Mouse (Mus musculus) yolk sac, embryonic 10.5 days (tissue): ENCODE measurements around the gene Polr3f.

Source experiments
- DNase-seq: peaks from one replicate; pipeline ENCODE4 v3.0.0-alpha.2; 2017; ENCODE audit warnings: low spot score

The Polr3f gene

DNA sequence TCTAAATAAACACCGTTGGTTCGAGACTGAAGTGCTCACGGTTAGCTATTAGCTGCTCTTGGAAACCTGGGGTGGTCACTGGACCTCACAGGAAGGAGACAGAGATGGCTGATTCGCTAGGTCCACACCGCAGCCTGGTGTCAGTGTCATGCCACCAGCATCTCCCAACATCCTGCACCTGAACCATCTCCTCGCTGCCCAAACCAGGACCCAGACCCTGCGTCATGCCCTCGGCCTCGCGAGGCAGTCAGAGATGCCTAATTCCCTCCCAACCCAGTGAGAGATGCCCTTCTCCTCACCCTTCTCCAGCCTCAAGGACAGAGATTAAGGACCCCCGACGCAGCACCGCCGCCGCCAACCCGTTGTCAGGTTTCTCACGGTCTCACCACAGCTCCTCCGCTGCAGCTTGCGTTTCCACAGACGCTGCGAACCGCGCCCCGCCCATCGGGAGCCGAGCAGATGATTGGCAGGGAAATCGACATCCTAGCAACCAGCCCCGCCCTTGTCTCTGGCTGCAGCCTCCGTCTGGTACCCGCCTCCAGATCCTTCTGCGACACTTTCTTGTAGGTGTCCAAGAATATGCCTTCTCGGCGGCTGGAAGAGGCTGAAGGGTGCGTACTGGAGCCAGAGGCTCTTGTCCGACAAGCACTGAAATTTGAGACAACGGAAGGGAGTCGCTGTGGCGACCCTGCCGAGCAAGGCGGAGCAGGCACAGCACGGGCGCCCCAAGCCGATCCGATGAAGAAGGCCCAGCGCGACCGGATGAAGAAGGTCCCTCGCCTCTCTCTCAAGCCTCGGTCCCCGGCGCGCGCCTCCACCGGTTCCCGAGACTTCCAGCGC, at the start of gene Polr3f, which contains the start of gene Dzank1:
Gene Polr3f (plus strand): TSS at position 738 of the 840 bp plus-strand sequence.
Gene Dzank1 (minus strand): TSS at position 434 of the 840 bp plus-strand sequence.
- peak; percentile 97 for DNase-seq

DNA sequence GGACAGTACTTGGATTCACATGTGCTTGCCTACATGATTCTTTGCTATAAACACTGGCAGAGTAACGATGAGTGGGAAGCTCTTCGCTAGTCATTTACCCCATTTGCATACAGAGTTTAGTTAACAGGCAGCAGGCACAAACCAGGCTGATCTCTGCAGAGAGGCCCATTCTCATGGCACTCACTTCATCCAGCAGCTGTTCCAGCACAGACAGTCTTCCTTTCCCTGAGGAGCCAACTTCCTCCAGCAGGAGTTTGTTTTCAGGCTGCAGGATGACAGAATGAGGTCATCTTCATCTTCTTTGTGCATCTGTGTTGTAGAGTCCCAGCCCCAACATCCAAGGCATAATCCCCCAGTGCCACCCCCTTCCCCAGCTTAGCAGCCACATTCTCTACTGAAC, 48.1 kb upstream of the Polr3f start:
- no peak for DNase-seq

DNA sequence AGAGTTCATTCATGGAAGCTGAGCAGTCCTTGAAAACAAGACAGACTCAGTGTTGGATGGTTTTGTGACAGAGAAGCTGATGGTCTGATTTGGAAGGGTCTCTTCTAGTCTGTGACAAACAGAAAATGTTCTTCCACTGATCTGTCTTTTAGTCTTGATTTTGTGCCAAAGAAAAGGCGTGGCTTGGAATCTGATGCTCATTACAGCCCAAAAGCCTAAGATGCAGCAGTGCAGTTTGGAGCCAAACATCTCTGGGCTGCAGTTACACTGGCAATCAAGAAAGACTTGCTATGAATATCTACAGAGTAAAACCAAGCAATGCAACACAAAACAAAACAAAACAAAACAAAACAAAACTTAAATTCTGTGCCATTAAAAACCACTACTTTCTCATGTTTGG, 43.4 kb upstream of the Polr3f start:
- DNase-seq: no peak

DNA sequence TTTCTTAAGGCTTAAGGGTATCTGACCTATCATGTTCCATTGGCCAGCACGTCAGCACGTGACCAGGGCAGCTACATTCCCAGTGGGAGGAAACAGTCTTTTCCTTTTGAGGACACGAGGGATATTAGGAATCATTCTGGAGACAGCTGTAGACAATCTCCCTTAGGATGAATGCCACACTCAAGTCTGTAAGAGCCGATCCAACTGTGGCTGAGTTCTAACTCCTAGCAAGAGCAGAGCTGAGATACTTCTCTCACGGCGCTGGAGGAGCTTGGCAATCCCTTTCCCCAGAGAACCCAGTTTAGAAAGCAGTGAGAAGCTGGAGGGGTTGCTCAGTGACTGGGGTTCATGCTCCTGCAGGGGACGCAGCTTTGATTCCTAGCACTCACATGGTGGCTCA, 42.1 kb upstream of the Polr3f start:
- no peak for DNase-seq

DNA sequence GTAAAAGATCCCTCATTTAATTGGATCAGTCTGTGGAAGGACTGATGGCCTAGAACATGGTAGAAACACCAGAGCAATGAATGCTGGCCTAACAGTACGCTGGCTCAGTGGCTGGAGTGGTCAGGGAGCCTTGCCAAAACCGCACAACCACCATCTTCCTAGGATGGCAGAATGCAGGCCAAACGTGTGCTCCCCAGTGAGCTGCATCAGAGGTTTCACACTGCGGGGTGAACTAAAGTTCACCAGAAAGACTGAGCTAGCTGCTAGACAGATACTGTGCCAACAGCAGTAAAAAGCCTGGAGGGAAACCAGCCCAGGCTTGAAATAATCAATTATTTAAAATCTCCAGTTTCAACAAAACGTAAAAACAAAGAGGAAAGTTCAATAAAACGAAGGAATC, 40.0 kb upstream of the Polr3f start:
- DNase-seq: no peak

DNA sequence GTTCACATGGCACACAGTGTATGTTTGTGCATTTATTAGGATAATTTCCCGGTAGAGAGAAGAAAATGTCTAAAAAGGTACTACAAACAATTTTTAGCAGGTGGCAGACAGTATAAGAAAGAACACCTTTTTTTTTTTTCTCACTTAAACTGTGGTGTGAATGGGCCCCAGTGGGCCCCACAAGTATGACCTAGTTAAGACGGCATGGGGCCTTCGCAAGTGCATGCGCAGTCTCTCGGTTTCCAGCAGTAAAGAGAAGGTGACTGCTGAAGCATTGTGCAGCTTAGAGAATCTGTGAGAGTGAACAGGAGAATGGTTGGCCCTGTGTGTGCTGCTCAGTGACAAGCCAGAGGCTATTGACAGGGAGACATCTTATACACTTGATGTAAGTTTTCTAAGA, 38.2 kb upstream of the Polr3f start:
- no peak for DNase-seq

DNA sequence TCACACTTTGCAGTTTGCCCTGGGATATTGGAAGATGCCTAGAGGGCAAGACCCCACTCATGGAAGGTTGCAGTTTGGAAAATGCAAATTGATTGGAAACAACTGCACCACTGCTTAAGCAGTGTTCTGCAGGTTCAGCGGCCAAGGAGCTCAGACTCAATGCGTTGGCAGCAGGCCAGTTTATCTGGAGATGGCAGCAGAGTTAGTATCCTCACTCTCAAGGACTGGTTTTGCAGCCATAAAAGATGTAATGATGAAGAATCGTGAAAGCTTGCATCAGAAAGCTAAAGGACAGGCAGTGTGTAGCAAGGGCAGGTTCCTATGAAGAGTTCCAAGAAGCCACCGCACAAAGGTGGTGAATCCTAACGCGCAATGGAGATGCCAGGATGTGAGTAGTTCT, 25.4 kb upstream of the Polr3f start:
- DNase-seq: no peak

DNA sequence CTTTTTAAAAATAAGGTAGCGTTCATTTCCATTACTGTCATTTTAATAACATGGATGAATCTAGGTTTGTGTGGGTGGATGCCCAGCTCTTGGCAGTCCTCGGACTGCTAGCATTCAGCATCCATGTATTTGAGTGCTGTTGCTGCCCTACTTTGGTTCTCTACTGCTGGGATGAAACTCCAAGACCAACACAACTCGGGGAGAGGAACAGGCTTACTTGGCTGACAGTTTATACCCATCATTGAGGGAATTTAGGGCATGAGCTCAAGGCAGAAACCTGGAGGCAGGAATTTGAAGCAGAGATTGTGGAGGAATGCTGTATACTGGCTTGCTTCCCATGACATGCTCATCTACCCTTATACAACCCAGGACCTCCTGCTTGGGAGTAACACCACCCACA, 12.9 kb upstream of the Polr3f start:
- DNase-seq: no peak

DNA sequence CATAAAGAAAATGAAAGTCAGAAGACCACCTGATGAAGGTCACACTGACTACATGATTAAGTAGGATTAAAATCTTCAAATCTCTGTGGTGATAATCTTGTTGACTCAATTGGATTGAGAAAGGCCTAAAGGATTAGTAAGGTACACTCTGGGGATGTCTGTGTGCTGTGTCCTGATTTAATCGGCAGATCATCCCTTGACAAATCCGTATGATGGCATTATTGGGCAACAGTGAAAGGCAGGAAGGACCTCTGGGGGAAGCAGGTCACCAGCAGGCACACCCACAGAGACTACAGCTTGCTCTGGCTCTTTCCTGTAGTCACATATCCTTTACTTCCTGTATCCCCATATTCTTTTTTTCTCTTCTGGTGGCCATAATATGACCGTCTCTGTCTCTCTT, 7.7 kb upstream of the Polr3f start:
- DNase-seq: no peak

DNA sequence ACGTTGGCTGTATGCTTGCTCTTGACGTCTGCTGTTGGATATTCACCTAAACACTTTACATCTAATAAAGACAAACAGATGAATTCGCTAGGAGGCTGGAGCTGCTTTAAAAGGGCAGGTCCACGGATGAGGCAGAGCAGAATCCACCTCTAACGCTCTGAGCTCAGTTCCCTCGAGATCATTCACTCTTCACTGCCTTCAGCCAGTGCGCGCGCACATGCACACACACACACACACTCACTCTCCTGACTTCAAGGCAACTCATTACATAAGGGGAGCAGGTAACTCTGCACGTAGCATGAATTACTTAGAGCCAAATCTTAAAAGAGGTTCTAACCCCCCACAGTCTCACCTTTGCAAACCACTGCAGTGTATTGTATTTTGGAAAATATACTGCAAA, 1.7 kb upstream of the Polr3f start:
- no peak for DNase-seq

DNA sequence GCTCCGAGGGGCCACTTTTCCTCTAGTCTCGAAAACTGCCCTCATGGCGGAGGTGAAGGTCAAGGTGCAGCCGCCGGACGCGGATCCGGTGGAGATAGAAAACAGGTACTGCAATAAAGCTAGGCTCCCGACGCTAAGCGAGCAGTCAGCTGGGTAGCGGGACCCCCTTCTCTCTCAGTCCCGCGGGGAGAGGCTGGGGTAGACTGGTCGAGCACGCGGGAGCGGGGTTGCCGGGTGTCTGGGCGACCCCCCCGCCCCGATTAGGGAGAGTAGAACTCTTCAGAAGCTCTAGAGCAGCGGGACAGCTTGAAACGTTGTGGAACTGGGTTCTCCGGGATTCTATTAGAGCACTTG, 280 bp downstream of the Polr3f start:
- no peak for DNase-seq

DNA sequence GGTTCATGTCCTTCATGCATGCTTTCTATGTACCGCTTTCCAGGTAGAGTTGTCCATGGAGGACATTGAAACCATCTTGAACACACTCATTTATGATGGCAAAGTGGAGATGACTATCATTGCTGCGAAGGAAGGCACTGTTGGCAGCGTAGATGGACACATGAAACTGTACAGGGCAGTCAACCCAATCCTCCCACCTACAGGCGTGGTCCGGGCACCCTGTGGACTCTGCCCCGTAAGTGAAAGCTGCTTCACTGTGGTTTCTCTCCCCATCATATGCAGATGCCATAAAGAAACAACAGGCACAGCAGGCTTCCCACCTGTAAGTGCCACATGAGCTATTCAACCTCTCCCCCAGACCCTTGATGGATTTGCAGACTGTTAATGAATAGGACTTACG, 9.6 kb downstream of the Polr3f start:
- no peak for DNase-seq

DNA sequence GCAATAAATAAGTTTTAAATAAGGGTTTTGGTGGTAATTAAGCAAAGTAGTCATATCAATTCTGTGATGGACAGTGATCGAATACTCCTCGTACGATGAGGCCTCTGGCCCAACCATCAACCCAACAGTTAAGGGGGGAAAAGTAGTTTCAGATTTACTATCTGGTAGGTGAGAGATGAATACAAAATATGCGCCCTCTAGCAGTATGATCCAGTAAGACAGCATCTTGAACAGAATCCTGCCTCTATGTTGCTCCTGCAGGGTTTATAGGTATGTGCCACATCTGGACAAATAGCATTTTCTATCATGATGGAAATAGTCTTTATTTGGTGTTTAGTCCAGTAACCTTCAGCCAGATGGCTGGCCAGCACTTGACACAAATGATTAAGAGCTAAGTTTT, 13.7 kb downstream of the Polr3f start:
- no peak for DNase-seq

DNA sequence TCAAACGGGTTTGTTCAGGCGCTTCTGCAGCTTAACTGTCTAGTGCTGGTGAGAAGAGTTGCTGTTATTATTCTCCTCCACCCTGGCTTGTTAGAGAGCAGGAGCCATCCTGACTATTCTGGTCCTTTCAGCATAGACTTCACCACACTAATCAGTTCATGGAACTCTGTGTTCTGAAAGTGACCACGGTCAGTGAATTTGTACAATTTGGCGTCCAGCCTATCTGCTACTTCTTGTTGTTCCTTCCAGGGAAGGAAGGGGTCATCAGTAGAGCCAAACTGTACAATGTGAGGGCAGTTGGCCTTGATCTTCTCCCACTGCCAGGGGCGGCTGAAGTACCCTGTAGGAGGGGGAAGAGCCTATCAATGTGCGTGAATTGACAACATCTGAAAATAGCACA, 16.2 kb downstream of the Polr3f start:
- DNase-seq: no peak

DNA sequence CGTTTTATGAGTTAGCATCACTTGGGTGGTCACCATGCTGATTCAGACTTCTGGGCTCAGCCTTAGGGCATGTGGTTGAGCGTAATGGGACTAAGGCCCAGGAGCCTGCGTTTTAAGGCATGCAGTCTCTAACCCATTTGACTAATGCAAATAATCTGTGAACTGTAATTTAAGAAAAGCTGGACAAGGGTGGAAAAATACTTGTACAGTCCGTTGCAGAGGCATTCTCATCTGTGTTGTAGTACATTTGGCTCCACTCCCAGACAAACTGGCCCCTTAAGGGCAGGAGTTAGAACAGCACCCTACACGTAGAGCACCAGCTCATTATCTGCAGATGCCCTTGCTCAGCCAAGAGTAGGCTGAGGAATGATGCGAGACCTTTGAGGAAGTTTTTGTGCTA, 17.1 kb downstream of the Polr3f start:
- DNase-seq: no peak

DNA sequence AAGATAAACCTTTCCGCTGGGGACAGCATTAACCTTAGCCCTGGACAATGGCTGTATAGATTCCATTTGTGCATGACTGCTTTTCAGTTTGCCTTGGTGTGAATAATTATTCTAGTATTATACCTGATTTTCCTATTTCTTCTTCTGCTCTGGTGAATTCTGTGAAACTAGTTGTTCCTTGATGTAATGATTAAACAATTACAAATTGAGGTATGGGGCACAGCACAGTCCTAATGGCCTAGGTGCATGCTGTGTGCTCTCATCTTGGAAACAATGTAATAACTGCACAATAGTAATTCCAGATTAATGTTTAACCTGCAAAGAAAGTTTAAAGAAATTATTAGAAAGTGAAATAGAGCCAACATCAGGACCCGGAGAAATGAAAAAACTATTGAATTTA, 17.5 kb downstream of the Polr3f start:
- no peak for DNase-seq

DNA sequence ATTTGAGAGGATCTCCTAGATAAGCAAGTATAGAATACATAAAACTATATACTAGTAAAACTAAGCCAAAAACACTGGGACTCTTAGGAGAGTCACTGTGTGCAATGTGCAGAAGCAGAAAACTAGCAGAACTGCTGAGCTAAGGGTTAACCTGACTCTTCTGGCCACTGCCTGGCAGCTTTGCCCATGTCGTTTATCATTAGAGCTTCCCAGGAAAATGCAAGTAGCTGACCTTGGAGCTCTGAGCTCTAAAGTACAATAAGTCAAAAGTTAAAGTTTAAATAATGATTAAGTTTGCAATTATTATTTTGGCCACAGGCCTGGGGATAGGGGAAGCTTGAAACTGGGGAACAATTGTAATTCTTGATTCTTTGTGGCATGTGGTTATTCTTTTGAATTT, 18.0 kb downstream of the Polr3f start:
- no peak for DNase-seq

DNA sequence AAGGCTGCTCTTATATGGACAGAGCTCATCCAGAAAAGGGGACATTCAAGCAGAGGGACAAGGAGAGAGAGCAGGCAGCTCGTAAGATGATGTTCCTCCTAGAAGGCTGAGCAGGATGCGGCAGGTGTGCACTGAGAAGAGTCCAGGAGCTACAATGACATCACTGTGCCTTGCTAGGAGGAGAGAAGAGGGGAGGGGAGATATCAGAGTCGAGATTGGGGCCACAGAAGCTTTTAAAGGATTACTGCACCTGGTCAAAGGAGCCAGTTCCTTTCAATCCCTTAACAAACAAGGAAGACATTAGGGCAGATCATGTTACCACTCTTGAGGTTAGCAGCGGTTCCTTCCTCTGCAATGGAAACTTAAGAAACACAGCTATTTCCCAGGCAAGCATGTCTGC, 20.0 kb downstream of the Polr3f start:
- DNase-seq: no peak

DNA sequence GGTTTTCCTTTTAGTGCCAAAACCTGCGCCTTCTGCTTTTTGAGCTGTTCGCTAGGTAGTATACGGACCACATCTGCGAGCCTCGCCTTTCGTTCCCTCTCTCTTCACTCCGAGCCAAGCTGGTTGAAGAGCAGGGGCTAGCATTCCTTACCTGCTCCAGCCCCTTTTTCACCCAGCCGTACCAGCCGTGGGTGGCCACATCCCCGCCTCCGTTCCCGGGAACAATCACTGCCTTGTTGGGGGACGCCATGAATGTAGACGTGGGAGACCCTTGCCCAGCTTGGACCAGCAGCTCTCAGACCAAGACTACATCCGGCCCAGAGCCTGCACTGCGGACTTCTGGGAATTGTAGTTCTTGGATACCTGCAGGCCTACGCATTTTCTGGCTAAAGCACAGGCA, 23.0 kb downstream of the Polr3f start, which contains the start of gene Rbbp9:
Gene Rbbp9 (minus strand): TSS at position 341 of the 400 bp plus-strand sequence.
- peak; percentile 82 for DNase-seq

DNA sequence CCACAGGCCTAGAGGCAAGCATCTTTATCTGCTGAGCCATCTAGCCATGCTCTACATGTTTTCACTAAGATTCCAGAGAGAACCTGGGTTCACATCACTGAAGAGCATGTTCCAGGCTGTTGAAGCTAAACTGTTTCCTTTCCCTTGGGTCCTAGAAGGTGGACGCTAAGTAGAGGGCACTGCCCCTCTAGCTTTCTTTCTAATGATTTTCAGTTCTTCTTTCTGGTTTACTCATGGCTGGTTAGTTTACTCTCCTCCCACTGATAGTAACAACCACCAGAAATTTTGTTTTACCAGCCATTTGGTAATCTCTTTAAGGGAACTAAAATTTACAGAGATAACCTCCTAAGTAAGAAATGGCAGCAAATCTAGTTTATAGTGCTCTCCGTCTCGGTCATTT, 26.4 kb downstream of the Polr3f start:
- no peak for DNase-seq

DNA sequence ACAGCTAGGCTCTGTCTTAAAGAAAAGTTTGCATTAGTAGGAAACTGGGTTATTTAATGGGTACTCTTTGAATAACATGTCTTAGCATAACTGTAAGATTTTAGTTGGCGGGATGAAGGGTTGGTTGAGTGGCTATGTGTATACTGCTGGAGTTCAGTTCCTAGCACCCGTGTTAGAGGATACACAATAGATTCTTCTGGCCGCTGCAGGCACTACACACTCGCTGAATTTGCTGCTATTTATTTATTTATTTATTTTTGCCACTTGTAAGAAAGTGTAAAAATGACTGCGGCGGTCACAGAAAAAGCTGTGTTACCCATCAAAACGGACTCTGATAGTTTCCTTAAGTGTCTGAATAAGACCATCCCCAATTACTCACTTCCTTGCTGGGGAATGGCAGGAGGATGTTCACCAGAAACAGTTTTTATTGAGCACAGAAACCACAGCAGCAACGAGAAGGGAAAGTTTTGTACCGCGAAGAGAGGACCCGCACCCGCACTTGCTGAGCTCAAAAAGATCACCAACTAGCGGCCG, 27.8 kb downstream of the Polr3f start:
- no peak for DNase-seq

DNA sequence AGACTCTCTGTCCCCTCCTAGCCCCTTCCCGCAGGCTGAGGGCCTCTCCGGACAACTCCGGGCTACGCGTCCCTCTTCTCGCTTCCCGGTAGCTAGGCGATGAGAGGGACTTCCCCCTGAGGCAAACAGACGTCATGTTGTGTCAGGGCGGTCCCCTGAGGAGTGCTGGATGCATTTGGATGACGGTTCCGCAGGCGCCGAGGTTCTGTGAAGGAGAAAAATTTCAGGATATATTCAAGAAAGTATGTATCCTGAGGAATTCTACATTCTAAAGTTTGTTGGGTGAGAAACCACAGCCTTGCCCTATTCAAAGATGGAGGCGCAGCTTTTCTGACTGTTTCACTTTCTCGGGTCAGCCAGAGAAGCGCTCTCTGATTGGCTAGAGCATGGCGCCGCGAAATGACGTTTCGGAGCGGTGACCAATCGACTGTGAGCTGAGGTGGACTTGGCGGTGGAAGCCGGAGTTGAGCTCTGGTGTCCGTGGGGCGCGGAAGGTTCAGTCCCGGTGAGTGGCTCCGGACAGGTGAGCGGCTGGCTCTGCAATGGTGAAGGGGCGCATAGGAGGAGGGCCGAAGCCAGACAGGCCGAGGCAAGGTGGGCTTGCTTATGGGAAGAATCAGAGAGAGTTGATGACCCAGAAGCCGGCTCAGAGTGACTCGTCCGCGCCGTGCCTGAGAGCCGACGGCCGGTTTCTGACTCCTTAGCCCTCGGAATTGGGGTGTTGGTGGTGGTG, 28.5 kb downstream of the Polr3f start, which contains the start of gene Sec23b:
Gene Sec23b (plus strand): TSS at position 410 of the 733 bp plus-strand sequence.
- DNase-seq: peak; percentile 97

DNA sequence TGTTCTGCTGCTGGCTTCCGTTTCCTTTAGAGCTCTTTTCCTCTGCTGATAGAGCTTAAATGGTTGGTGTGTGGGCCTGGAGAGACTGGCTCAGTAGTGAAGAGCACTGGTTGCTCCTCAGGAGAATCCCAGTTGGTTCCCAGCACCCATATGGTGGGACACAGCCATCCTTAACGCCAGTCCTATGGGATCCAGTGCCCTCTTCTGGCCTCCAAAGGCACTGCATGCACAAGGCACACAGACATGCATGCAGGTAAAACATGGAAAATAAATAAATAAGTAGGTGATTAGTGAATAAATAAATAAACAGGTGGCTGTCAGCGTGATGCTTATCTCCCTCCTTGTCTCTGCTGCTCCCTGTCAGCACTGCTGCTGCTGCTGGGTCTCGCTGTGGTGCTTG, 61.2 kb downstream of the Polr3f start:
- no peak for DNase-seq
